Mouse (Mus musculus): ENCODE data around the gene Insm1. TPM values are rescaled to one million over a fixed set of nuclear protein-coding genes. Genes with fewer than 3 reads are reported as not detected.
A peak's percentile ranks its signal among the peaks of the same experiment; 100 is the strongest.

The Insm1 gene
- polyA plus RNA-seq, 1 experiment from 2014 or later: 1.8 TPM

- WGBS: under 1% methylated on average over 40 of the region's 40 CpGs
- DNase-seq (ENCODE audit: extremely low spot score, low spot score): peak; percentile 79
- Histone ChIP-seq H3K4me1 (peaks cover 89% of the 10 kb centered on the region), H3K36me3 (replicated peaks) (no peaks in the 10 kb centered on the region), H3K27me3 (ENCODE audit: poor library complexity, severe bottlenecking) (peaks cover 97% of the 10 kb centered on the region), H3K27ac (peak overlapping the region; percentile 84), H3K9me3 (no peaks in the 10 kb centered on the region), H3K4me3 (peak overlapping the region; percentile 46)
These were observed 3.5 kb upstream of the Insm1 start for GRCm38 (mm10) chr2:146218161-146218691.

DNA sequence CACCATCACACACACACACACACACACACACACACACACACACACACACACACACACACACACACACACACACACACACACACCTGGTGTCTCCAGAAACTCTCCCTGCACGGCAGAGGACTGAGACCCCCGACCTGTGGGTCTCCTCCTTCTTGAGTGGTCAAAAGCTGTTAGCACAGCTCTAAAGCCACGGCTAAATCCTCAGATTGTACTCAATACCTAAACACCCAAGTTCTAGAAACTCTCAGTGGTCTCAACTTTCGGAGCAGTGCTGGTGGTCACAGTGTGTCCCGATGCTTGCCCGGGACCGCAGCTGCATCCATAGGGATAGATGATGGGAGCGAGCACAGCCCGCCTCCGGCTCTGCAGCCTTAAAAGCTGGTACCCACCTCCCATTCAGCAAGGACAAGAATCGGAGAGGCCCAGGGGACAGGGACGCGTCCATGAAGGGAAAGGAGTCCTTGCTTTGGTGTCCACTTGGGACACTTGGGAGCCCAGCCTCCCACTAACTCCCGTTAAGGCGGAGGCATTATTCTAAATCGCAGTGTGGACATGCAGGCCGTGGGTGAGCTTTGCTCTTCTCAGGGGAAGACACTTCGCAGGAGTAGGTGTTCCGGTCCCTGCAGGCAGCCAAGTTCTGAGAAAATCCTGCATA is 2.7 kb upstream of the Insm1 start:
- Histone ChIP-seq H3K9me3 (no peaks in the 10 kb centered on the region), H3K4me3 (peak overlapping the region; percentile 46), H3K36me3 (replicated peaks) (no peaks in the 10 kb centered on the region), H3K27me3 (ENCODE audit: poor library complexity, severe bottlenecking) (peaks cover 97% of the 10 kb centered on the region), H3K27ac (peak overlapping the region; percentile 84), H3K4me1 (peaks cover 96% of the 10 kb centered on the region)
- peak; percentile 66 for DNase-seq (ENCODE audit: extremely low spot score, low spot score)
- WGBS: 0% methylated on average over 19 of the region's 19 CpGs

DNA sequence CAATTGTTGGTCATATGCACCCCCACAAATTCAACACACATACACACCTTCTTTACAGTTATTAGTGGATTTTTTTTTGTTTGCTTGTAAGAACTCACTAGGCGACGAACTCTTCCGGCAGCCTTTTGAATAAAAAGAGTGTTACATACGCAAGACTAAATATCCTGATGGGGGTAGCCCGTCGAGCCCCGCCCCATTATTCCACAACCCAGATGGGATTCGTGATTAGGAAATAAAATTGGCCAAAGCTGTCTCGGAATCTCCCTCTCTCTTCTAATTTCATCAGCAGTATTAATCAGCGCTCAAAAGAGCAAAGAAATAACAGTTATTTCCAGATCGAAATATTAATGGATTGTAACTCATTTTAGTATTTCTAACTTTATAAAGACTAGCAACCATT is 1.9 kb upstream of the Insm1 start:
- no peak for DNase-seq (ENCODE audit: extremely low spot score, low spot score)
- WGBS: 9% methylated on average over 11 of the region's 11 CpGs
- Histone ChIP-seq H3K36me3 (replicated peaks) (no peaks in the 10 kb centered on the region), H3K9me3 (no peaks in the 10 kb centered on the region), H3K27ac (no peak overlapping the region), H3K4me3 (no peak overlapping the region; the same call in 1 of the 2 replicates), H3K27me3 (ENCODE audit: poor library complexity, severe bottlenecking) (peaks cover 99% of the 10 kb centered on the region), H3K4me1 (peaks cover 92% of the 10 kb centered on the region)

DNA sequence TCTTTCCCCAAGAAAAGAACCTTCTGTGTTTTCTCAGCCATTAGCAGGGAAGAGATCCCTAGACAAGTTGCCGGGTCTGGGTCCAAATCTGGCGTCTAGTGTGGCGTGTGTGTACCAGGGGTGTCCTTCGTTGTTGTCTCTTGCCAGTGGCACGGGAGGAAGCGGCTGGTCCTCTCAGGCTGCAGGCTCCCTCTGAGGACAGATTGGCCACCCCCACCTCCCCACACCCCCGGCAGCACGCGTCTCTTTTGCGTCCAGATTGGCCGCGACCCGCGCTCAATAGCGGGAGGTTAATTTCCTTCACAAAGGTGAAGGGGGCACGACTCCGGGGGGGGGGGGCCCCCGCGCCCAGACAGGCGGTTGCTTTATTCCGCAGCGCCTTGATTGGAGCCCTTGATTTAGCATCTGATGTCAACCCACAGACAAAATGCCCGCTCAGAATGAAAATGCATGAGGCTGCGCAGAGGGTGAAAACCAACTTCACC is 1.1 kb upstream of the Insm1 start:
- no peaks in the 10 kb centered on the region for H3K36me3 ChIP-seq (replicated peaks)
- H3K27me3 ChIP-seq (ENCODE audit: poor library complexity, severe bottlenecking): peaks cover 99% of the 10 kb centered on the region
- peaks cover 83% of the 10 kb centered on the region for H3K4me1 ChIP-seq
- peak; percentile 77 for DNase-seq (ENCODE audit: extremely low spot score, low spot score)
- peak overlapping the region; percentile 58 for H3K4me3 ChIP-seq
- peak overlapping the region; percentile 85 for H3K27ac ChIP-seq
- WGBS: under 1% methylated on average over 24 of the region's 24 CpGs
- no peaks in the 10 kb centered on the region for H3K9me3 ChIP-seq

GRCm38 (mm10) chr2:146221929-146222278 is 183 bp downstream of the Insm1 start:
- peaks cover 99% of the 10 kb centered on the region for H3K27me3 ChIP-seq (ENCODE audit: poor library complexity, severe bottlenecking)
- no peaks in the 10 kb centered on the region for H3K36me3 ChIP-seq (replicated peaks)
- under 1% methylated on average over 44 of the region's 44 CpGs for WGBS
- peak; percentile 77 for DNase-seq (ENCODE audit: extremely low spot score, low spot score)
- H3K4me3 ChIP-seq: peak overlapping the region; percentile 58
- H3K9me3 ChIP-seq: no peaks in the 10 kb centered on the region
- peaks cover 83% of the 10 kb centered on the region for H3K4me1 ChIP-seq
- H3K27ac ChIP-seq: peak overlapping the region; percentile 85

- peak overlapping the region; percentile 58 for H3K4me3 ChIP-seq
- peak; percentile 66 for DNase-seq (ENCODE audit: extremely low spot score, low spot score)
- H3K27me3 ChIP-seq (ENCODE audit: poor library complexity, severe bottlenecking): peaks cover 99% of the 10 kb centered on the region
- no peaks in the 10 kb centered on the region for H3K36me3 ChIP-seq (replicated peaks)
- H3K9me3 ChIP-seq: no peaks in the 10 kb centered on the region
- WGBS: under 1% methylated on average over 133 of the region's 133 CpGs
- H3K27ac ChIP-seq: peak overlapping the region; percentile 85
- H3K4me1 ChIP-seq: peaks cover 77% of the 10 kb centered on the region
These were observed 806 bp downstream of the Insm1 start for GRCm38 (mm10) chr2:146222279-146223175.

DNA sequence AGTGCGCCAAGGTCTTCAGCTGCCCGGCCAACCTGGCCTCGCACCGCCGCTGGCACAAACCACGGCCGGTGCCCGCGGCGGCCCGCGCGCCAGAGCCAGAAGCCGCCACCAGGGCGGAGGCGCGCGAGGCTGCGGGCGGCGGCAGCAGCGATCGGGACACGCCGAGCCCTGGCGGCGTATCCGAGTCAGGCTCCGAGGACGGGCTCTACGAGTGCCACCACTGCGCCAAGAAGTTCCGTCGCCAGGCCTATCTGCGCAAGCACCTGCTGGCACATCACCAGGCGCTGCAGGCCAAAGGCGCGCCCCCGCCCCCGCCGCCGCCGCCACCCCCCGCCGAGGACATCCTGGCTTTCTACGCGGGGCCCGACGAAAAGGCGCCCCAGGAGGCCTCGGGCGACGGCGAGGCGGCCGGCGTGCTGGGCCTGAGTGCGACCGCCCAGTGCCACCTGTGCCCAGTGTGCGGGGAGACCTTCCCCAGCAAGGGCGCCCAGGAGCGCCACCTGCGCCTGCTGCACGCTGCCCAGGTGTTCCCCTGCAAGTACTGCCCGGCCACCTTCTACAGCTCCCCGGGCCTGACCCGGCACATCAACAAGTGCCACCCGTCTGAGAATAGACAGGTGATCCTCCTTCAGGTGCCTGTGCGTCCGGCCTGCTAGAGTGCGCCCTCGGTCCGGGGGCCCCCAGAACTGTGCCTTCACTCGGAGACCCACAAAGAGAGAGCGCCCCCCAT is 1.6 kb downstream of the Insm1 start:
- Histone ChIP-seq H3K27ac (peak overlapping the region; percentile 85), H3K4me1 (peaks cover 69% of the 10 kb centered on the region), H3K4me3 (peak overlapping the region; percentile 58), H3K9me3 (no peaks in the 10 kb centered on the region), H3K27me3 (ENCODE audit: poor library complexity, severe bottlenecking) (peaks cover 99% of the 10 kb centered on the region), H3K36me3 (replicated peaks) (no peaks in the 10 kb centered on the region)
- whole genome bisulfite sequencing: under 1% methylated on average over 75 of the region's 75 CpGs
- peak; percentile 61 for DNase-seq (ENCODE audit: extremely low spot score, low spot score)

DNA sequence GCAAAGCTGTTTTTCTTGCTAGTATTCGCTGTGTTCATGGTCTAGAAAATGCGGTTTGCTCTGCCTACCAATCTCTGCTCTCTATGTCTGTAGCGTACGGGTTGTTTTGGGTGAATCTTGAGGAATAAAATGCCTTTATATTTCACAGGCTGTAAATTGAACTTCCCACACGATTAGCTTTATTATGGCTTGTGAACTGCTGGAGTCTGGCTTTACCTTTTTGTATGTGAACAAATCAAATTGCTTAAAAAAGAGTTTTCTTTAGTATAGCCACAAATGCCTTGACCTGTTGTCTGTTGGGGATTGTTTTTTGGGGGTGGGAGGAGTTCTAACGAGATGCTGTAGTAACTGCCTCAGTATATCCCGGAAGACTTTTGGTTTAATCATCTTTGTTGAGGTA is 2.4 kb downstream of the Insm1 start:
- H3K9me3 ChIP-seq: no peaks in the 10 kb centered on the region
- peaks cover 61% of the 10 kb centered on the region for H3K4me1 ChIP-seq
- peak overlapping the region; percentile 85 for H3K27ac ChIP-seq
- H3K36me3 ChIP-seq (replicated peaks): no peaks in the 10 kb centered on the region
- 11% methylated on average over 7 of the region's 7 CpGs for WGBS
- peaks cover 99% of the 10 kb centered on the region for H3K27me3 ChIP-seq (ENCODE audit: poor library complexity, severe bottlenecking)
- H3K4me3 ChIP-seq: peak overlapping the region; percentile 58
- no peak for DNase-seq (ENCODE audit: extremely low spot score, low spot score)

DNA sequence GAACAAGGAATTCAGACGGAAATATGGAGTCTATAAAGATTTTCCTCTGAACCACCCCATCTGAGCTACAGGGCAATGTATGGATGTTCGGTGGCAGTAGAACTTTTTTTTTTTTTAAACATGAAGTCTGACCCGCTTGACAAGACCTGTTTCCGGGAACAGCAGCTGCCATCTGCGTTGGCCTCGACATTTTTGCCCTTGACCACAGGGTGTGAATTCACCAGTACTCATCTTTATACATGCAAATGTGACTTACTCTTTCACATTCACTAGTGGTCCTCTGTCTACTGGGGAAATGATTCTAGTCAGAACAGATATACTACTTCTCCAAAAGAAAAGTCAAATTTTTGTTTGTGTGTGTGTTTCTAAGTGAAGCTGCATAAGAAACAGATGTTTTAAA is 4.1 kb downstream of the Insm1 start:
- 10% methylated on average over 6 of the region's 6 CpGs for WGBS
- Histone ChIP-seq H3K27ac (no peak overlapping the region), H3K9me3 (no peaks in the 10 kb centered on the region), H3K36me3 (replicated peaks) (no peaks in the 10 kb centered on the region), H3K4me1 (peaks cover 44% of the 10 kb centered on the region), H3K27me3 (ENCODE audit: poor library complexity, severe bottlenecking) (peaks cover 86% of the 10 kb centered on the region), H3K4me3 (no peak overlapping the region)
- no peak for DNase-seq (ENCODE audit: extremely low spot score, low spot score)

- H3K27ac ChIP-seq: no peak overlapping the region
- no peak overlapping the region for H3K4me3 ChIP-seq
- peak; percentile 55 for DNase-seq (ENCODE audit: extremely low spot score, low spot score)
- peaks cover 38% of the 10 kb centered on the region for H3K4me1 ChIP-seq
- WGBS: 5% methylated on average over 9 of the region's 9 CpGs
- peaks cover 80% of the 10 kb centered on the region for H3K27me3 ChIP-seq (ENCODE audit: poor library complexity, severe bottlenecking)
- no peaks in the 10 kb centered on the region for H3K9me3 ChIP-seq
- H3K36me3 ChIP-seq (replicated peaks): no peaks in the 10 kb centered on the region
These were observed 4.8 kb downstream of the Insm1 start for GRCm38 (mm10) chr2:146226484-146226883.

DNA sequence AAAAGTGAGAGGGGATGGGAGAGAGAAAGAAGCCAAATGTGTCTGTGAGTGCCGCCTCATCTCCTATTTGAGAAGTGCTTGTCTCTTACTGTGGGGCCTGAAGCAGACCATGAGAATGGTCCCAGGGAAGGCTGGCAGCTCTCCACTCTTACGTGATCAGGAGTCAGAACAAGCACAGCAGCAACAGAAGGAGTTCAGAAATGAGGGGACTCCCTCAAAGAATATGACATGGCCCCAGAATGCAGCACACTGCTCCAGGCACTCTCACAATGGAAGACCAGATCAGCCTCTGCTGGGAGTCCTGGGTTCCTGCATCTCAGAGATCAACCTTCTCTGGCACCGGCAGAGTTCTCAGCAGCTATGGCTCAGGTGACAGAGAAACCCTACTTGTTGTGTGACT is 5.9 kb downstream of the Insm1 start:
- H3K9me3 ChIP-seq: no peaks in the 10 kb centered on the region
- no peak overlapping the region for H3K4me3 ChIP-seq
- WGBS: 69% methylated on average over 3 of the region's 3 CpGs
- DNase-seq (ENCODE audit: extremely low spot score, low spot score): no peak
- H3K27me3 ChIP-seq (ENCODE audit: poor library complexity, severe bottlenecking): peaks cover 69% of the 10 kb centered on the region
- H3K36me3 ChIP-seq (replicated peaks): no peaks in the 10 kb centered on the region
- peaks cover 26% of the 10 kb centered on the region for H3K4me1 ChIP-seq
- no peak overlapping the region for H3K27ac ChIP-seq

- Histone ChIP-seq H3K4me3 (no peak overlapping the region), H3K27me3 (ENCODE audit: poor library complexity, severe bottlenecking) (peaks cover 61% of the 10 kb centered on the region), H3K4me1 (peaks cover 18% of the 10 kb centered on the region), H3K27ac (no peak overlapping the region), H3K36me3 (replicated peaks) (no peaks in the 10 kb centered on the region), H3K9me3 (no peaks in the 10 kb centered on the region)
- WGBS: 80% methylated on average over 2 of the region's 2 CpGs
- no peak for DNase-seq (ENCODE audit: extremely low spot score, low spot score)
These were observed 6.7 kb downstream of the Insm1 start for GRCm38 (mm10) chr2:146228435-146228834.
